Comparison of ENCODE assay signal across 11 mouse cellular contexts in genomic region chr2:156353265-156353692, GRCm38 (mm10). TPM values are rescaled to one million over a fixed set of nuclear protein-coding genes. Genes with fewer than 3 reads are reported as not detected.
A peak's percentile ranks its signal among the peaks of the same experiment; 100 is the strongest.
DNase-seq lines count a peak whose midpoint lies in the region; ATAC-seq and TF ChIP-seq lines count a peak whose summit lies in the region.
"Had no signal": no experiment of that assay in that cellular context is flagged by ENCODE, and none has a peak within 500 bp of the region (broad histone marks: within the 10 kb centered on the region; RNA-seq: fewer than 3 reads in every experiment).

No protein-coding gene starts in this region.

- H3K4me2 ChIP-seq in kidney, embryonic 16.5 days (replicated peaks; ENCODE audit: low read depth, low read length) = no peak overlapping the region
- no peak overlapping the region for H3K4me2 ChIP-seq in embryonic facial prominence, embryonic 14.5 days (ENCODE audit: low read depth, low read length)
- no peak overlapping the region for H3K4me2 ChIP-seq in kidney, postnatal 0 days (ENCODE audit: low read length)
- H3K4me2 ChIP-seq: embryonic facial prominence, embryonic 13.5 days; stomach, embryonic 15.5 days had no signal

- H3K9me3 ChIP-seq in kidney, embryonic 16.5 days (ENCODE audit: low read length) = no peaks in the 10 kb centered on the region
- no peaks in the 10 kb centered on the region for H3K9me3 ChIP-seq in embryonic facial prominence, embryonic 14.5 days (ENCODE audit: control insufficient read depth, low read length)
- H3K9me3 ChIP-seq in kidney, postnatal 0 days (replicated peaks; ENCODE audit: low read length) = no peaks in the 10 kb centered on the region
- H3K9me3 ChIP-seq: embryonic facial prominence, embryonic 13.5 days; stomach, embryonic 15.5 days had no signal

- no peak for ATAC-seq in kidney, embryonic 16.5 days (ENCODE audit: low FRiP score, low TSS enrichment)
- no peak for ATAC-seq in embryonic facial prominence, embryonic 14.5 days (ENCODE audit: low read depth)
- ATAC-seq in kidney, postnatal 0 days (replicated peaks; ENCODE audit: low FRiP score, low read depth) = no peak

- H3K36me3 ChIP-seq in kidney, embryonic 16.5 days (ENCODE audit: insufficient read depth, low read length) = no peaks in the 10 kb centered on the region
- no peaks in the 10 kb centered on the region for H3K36me3 ChIP-seq in embryonic facial prominence, embryonic 14.5 days (ENCODE audit: control insufficient read depth, insufficient read depth, low read length)
- H3K36me3 ChIP-seq in kidney, postnatal 0 days (ENCODE audit: insufficient read depth, low read length) = no peaks in the 10 kb centered on the region
- H3K36me3 ChIP-seq: embryonic facial prominence, embryonic 13.5 days; stomach, embryonic 15.5 days had no signal

- no peaks in the 10 kb centered on the region for H3K27me3 ChIP-seq in kidney, embryonic 16.5 days (ENCODE audit: insufficient read depth, low read length)
- H3K27me3 ChIP-seq in embryonic facial prominence, embryonic 14.5 days (replicated peaks; ENCODE audit: control insufficient read depth, insufficient read depth, low read length) = no peaks in the 10 kb centered on the region
- H3K27me3 ChIP-seq in kidney, postnatal 0 days (ENCODE audit: insufficient read depth, low read length) = no peaks in the 10 kb centered on the region
- H3K27me3 ChIP-seq: embryonic facial prominence, embryonic 13.5 days; stomach, embryonic 15.5 days had no signal

- H3K4me1 ChIP-seq in kidney, embryonic 16.5 days (ENCODE audit: insufficient read depth, low read length) = 0 out of 2 replicates have a peak, but pooled peaks cover 4% of the 10 kb centered on the region
- no peaks in the 10 kb centered on the region for H3K4me1 ChIP-seq in embryonic facial prominence, embryonic 14.5 days (ENCODE audit: control insufficient read depth, insufficient read depth, low read length)
- no peaks in the 10 kb centered on the region for H3K4me1 ChIP-seq in kidney, postnatal 0 days (replicated peaks; ENCODE audit: insufficient read depth, low read length)
- H3K4me1 ChIP-seq: embryonic facial prominence, embryonic 13.5 days; stomach, embryonic 15.5 days had no signal

- WGBS in kidney, embryonic 16.5 days = 29% methylated on average over 7 of the region's 7 CpGs
- 41% methylated on average over 7 of the region's 7 CpGs for WGBS in embryonic facial prominence, embryonic 14.5 days
- WGBS in kidney, postnatal 0 days = 23% methylated on average over 7 of the region's 7 CpGs

- no peak for TF ChIP-seq CTCF in kidney, postnatal 0 days (IDR thresholded peaks at IDR 0.05; ENCODE audit: low read depth)

- no peak overlapping the region for H3K9ac ChIP-seq in kidney, embryonic 16.5 days (replicated peaks; ENCODE audit: low read length)
- H3K9ac ChIP-seq in embryonic facial prominence, embryonic 14.5 days (ENCODE audit: low read depth, low read length) = no peak overlapping the region
- no peak overlapping the region for H3K9ac ChIP-seq in kidney, postnatal 0 days (ENCODE audit: low read depth, low read length)
- H3K9ac ChIP-seq: embryonic facial prominence, embryonic 13.5 days; stomach, embryonic 15.5 days had no signal

- DNase-seq in kidney, adult 18-20 months = peak; percentile 4
- DNase-seq in MN1 (ENCODE audit: low spot score) = peak; percentile 77
- peak; percentile 33 for DNase-seq in embryonic facial prominence, embryonic 14.5 days (ENCODE audit: low spot score)
- peak; percentile 47 for DNase-seq in kidney, postnatal 0 days (ENCODE audit: low spot score)
- DNase-seq in testis, postnatal 14 days (ENCODE audit: low spot score) = no peak
- no peak for DNase-seq in urinary bladder, postnatal 25 days (ENCODE audit: low spot score)
- DNase-seq in right cerebral cortex, postnatal 4 days = no peak

- no peak overlapping the region for H3K27ac ChIP-seq in kidney, embryonic 16.5 days (ENCODE audit: low read length)
- no peak overlapping the region for H3K27ac ChIP-seq in embryonic facial prominence, embryonic 14.5 days (replicated peaks; ENCODE audit: low read depth, low read length)
- no peak overlapping the region for H3K27ac ChIP-seq in kidney, postnatal 0 days
- H3K27ac ChIP-seq: embryonic facial prominence, embryonic 13.5 days; stomach, embryonic 15.5 days had no signal

- H3K4me3 ChIP-seq in kidney, embryonic 16.5 days (ENCODE audit: low read length) = no peak overlapping the region
- H3K4me3 ChIP-seq in embryonic facial prominence, embryonic 14.5 days (ENCODE audit: low read depth, low read length) = no peak overlapping the region
- no peak overlapping the region for H3K4me3 ChIP-seq in kidney, postnatal 0 days (replicated peaks; ENCODE audit: low read depth, low read length)
- H3K4me3 ChIP-seq: embryonic facial prominence, embryonic 13.5 days; megakaryocyte, embryonic 14.5 days; stomach, embryonic 15.5 days had no signal

RNA-seq across cellular contexts. Expression of gene Scand1, which starts 40.8 kb away (rescaled TPM):
- polyA plus RNA-seq in kidney, embryonic 16.5 days (2015; fragmentation: Nextera tagmentation; extraction: Ambion mirVana) = 48.8 and 58.0 TPM in 2 replicates
- 59.8 and 65.1 TPM in 2 replicates for polyA plus RNA-seq in embryonic facial prominence, embryonic 14.5 days (2014; fragmentation: Nextera tagmentation; extraction: Ambion mirVana)
- 140 and 181 TPM in 2 replicates for polyA plus RNA-seq in kidney, postnatal 0 days (2015; fragmentation: Nextera tagmentation; extraction: Ambion mirVana)

RNA-seq across cellular contexts. Expression of gene Cnbd2, which starts 41.2 kb away (rescaled TPM):
- 5.5 and 8.1 TPM in 2 replicates for polyA plus RNA-seq in kidney, embryonic 16.5 days (2015; fragmentation: Nextera tagmentation; extraction: Ambion mirVana)
- 3.8 and 3.9 TPM in 2 replicates for polyA plus RNA-seq in embryonic facial prominence, embryonic 14.5 days (2014; fragmentation: Nextera tagmentation; extraction: Ambion mirVana)
- 14.7 and 16.2 TPM in 2 replicates for polyA plus RNA-seq in kidney, postnatal 0 days (2015; fragmentation: Nextera tagmentation; extraction: Ambion mirVana)

Comparison
In these comparisons a context has a peak if more than half of its experiments do, and no peak if none do; other contexts are left out.
1. DNase-seq: peak in kidney, adult 18-20 months (single experiment), MN1 (single experiment), embryonic facial prominence, embryonic 14.5 days (single experiment) and kidney, postnatal 0 days (single experiment); none in testis, postnatal 14 days (single experiment), urinary bladder, postnatal 25 days (single experiment) and right cerebral cortex, postnatal 4 days (single experiment).